Mouse (Mus musculus): ENCODE data around the gene Lpin3. TPM values are rescaled to one million over a fixed set of nuclear protein-coding genes. Genes with fewer than 3 reads are reported as not detected.

Lpin3 gene
- 0.81 TPM for polyA plus RNA-seq (2014; fragmentation: Illumina TruSeq; extraction: RNeasy Lipid Tissue Mini Kit (QIAGEN cat#74804); ENCODE audit: low read depth, low replicate concordance)

DNA sequence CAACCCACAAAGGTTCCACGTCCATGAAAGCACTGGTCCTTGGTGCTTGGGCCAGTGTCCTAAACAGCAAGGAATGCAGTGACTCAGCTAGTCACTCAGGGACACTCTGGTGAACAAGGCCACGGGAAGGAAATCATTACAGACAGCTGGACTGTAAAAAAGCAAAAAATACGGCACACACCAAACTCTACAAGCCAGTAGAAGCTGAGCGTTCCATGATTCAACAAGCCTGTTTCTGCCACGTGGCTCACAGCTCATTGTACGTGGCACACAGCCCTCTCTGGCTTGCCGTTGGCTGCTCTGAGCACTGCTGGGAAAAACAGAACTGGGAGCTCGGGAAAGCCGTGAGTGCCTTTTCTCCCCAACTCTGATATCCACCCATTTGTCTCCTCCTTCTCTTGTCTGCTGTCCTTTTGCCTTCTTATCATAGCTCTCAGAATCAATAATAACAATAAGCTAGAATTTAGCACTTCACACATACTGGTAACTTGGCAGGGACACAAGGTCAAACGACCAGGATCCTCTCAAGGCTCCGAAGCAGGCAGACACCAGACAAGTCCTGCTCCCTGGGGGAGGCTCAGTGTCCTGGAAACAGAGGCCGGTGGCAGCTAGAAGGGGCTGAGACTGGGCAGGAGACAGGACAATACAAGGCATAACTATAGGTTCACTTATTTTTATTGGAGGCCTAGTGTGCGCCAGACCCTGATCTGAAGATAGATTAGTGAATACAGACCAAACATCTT lies at the start of gene Lpin3:
Gene Lpin3, plus strand, starts transcription at position 218 of the 743 bp plus-strand sequence.

DNA sequence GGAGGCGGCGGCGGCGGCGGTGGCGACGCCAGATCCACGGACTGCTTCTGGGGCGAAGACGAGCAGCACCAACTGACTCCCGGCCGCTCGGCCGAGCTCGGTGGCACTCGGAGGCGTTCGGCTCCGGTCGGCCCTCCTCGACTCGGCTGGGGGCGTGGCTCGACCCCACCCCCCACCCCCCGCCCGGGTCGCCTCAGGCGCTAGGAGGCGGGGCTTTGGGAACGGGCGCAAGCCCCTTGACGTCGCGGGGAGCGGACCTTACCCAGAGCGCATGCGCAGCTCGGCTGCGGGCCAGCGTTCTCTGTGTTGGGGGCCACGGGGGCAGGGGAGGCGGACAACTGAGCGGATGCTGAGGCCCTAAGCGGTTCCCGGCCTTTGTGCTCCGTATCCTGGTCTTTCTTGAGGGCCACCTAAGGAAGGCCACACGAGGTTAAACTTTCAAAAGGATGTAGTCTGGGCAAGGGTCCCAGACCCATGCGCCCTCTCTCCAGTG lies 7.5 kb upstream of the Lpin3 start, which contains the start of gene Zhx3:
Gene Zhx3, minus strand, starts transcription at position 109 of the 493 bp plus-strand sequence.

DNA sequence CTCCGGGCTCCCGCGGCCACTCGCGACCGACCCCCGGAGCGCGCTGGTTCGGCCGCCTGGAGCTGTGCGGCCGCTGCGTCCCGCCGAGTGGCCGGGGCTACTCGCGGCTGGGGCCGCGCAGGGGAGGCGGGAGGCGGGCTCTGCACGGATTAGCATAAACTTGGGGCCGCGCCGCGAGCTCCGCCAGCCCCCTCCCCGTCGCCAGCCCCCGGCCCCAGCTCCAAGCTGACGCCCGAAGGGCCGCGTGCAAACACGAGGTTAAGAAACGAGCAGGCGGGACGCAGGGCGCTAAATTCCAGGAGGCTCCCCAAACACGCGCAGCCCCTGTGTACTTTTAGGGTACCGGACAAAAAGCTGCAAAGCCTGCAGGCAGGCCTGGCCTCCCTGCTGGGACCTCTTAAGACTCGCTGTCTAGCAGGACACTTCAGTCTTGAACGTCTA lies 31.8 kb downstream of the Lpin3 start, which contains the start of gene Emilin3:
Gene Emilin3, minus strand, starts transcription at position 98 of the 441 bp plus-strand sequence.

Other genes with a start within 250 kb of the Lpin3 start
- gene Top1, start 234.8 kb upstream of the Lpin3 start, polyA plus RNA-seq (2014; fragmentation: Illumina TruSeq; extraction: RNeasy Lipid Tissue Mini Kit (QIAGEN cat#74804); ENCODE audit: low read depth, low replicate concordance) = 154 TPM
- gene Plcg1, start 149.4 kb upstream of the Lpin3 start, polyA plus RNA-seq (2014; fragmentation: Illumina TruSeq; extraction: RNeasy Lipid Tissue Mini Kit (QIAGEN cat#74804); ENCODE audit: low read depth, low replicate concordance) = 6.9 TPM
- gene Zhx3, start 7.7 kb upstream of the Lpin3 start, polyA plus RNA-seq (2014; fragmentation: Illumina TruSeq; extraction: RNeasy Lipid Tissue Mini Kit (QIAGEN cat#74804); ENCODE audit: low read depth, low replicate concordance) = 19.2 TPM
- gene Emilin3, start 31.7 kb downstream of the Lpin3 start, polyA plus RNA-seq (2014; fragmentation: Illumina TruSeq; extraction: RNeasy Lipid Tissue Mini Kit (QIAGEN cat#74804); ENCODE audit: low read depth, low replicate concordance) = not detected
- 20.2 TPM for gene Chd6, start 228.4 kb downstream of the Lpin3 start, polyA plus RNA-seq (2014; fragmentation: Illumina TruSeq; extraction: RNeasy Lipid Tissue Mini Kit (QIAGEN cat#74804); ENCODE audit: low read depth, low replicate concordance)